Mouse (Mus musculus): ENCODE results near the gene Fam71f2.
A peak's percentile ranks its signal among the peaks of the same experiment; 100 is the strongest.

- TF ChIP-seq EP300 (IDR thresholded peaks at IDR 0.05; ENCODE audit: low read depth) (no peak), CTCF (IDR thresholded peaks at IDR 0.05; ENCODE audit: low read depth) (peak; percentile 28; the same call in 1 of the 2 replicates)
Observed at GRCm38 (mm10) chr6:29241697-29242096, 37.7 kb upstream of the Fam71f2 start.
